Mouse (Mus musculus) hindbrain, embryonic 10.5 days (tissue): ENCODE results near the gene Hist2h2bb. TPM values are rescaled to one million over a fixed set of nuclear protein-coding genes. Genes with fewer than 3 reads are reported as not detected.
"Not testable (repeated sequence)": the region's sequence is repeated elsewhere in the genome, so short reads cannot be mapped to it uniquely, and the experiment has no call there.

Experiments used
- DNase-seq: peaks from one replicate; pipeline ENCODE4 v3.0.0-alpha.2; 2017; ENCODE audit warnings: low spot score
- H3K27ac ChIP-seq: fragments of 300-500 bp; sonication (generic); 2 replicates; pipeline ENCODE4 v1.5.1; 2016; ENCODE audit warnings: mild to moderate bottlenecking, moderate library complexity
- H3K27me3 ChIP-seq: fragments of 300-500 bp; sonication (generic); 2 replicates; pipeline ENCODE4 v1.6.1; 2016; ENCODE audit warnings: mild to moderate bottlenecking; ENCODE audit not compliant: poor library complexity, insufficient read depth, severe bottlenecking
- H3K36me3 ChIP-seq: fragments of 300-500 bp; sonication (generic); 2 replicates; pipeline ENCODE4 v1.6.1; 2016; ENCODE audit warnings: mild to moderate bottlenecking, moderate library complexity
- H3K4me1 ChIP-seq: fragments of 300-500 bp; sonication (generic); replicated peaks from 2 replicates; pipeline ENCODE4 v1.6.1; 2016; ENCODE audit warnings: mild to moderate bottlenecking
- H3K4me3 ChIP-seq: fragments of 300-500 bp; sonication (generic); 2 replicates; pipeline ENCODE4 v1.5.1; 2016; ENCODE audit warnings: mild to moderate bottlenecking, moderate library complexity
- H3K9me3 ChIP-seq: fragments of 300-500 bp; sonication (generic); 2 replicates; pipeline ENCODE4 v1.6.1; 2016; ENCODE audit warnings: mild to moderate bottlenecking, moderate library complexity
- WGBS: fragments of 180-500 bp; shearing (Covaris S2); methylation state at CpG from one replicate; pipeline ENCODE4 v1.1.7; 2016; 5-methylcytosine and 5-hydroxymethylcytosine counted together
- polyA plus RNA-seq: library from polyadenylated mRNA; unstranded; fragments of >200 nt; fragmentation: Nextera tagmentation; extraction: Ambion mirVana; gene quantifications from 2 replicates; pipeline ENCODE4 v1.2.1, GENCODE M21; 2016

Hist2h2bb gene
- polyA plus RNA-seq, result 9.4 and 9.7 TPM in 2 replicates

DNA sequence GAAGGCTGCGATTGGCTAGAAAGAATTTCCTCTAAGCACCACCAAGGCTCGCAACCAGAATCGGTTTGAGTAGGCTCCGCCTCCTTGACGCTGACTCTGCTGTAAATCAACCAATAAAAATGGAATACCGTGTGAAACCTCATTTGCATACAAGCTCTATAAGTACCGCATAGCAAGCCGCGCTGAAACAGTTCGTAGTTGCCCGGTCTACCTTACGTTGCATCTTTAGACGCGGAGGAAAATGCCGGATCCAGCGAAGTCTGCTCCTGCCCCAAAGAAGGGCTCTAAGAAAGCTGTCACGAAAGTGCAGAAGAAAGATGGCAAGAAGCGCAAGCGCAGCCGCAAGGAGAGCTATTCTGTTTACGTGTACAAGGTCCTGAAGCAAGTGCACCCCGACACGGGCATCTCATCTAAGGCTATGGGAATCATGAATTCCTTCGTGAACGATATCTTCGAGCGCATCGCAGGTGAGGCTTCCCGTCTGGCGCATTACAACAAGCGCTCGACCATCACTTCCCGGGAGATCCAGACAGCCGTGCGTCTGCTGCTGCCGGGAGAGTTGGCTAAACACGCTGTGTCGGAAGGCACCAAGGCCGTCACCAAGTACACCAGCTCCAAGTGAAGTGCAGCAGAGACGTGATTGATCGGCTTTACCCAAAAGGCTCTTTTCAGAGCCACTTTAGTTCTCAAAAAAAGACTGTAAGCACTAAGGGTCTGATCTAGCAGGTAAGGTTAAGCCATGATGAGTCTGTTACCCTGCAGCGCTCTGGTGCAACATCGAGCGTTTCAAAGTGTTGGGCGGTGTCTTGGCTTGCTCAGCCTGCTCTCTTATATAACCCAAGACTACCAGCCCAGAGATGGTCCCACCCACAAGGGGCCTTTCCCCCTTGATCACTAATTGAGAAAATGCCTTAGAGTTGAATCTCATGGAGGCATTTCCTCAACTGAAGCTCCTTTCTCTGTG, at the start of gene Hist2h2bb:
Gene Hist2h2bb (plus strand): TSS at position 242 of the 964 bp plus-strand sequence.
- Histone ChIP-seq H3K4me3 (peak within 1 kb of the TSS; percentile 66), H3K27me3 (no peaks in the 10 kb centered on the region; the same call in 1 of the 2 replicates), H3K4me1 (peaks cover 20% of the 10 kb centered on the region), H3K9me3 (no peaks in the 10 kb centered on the region), H3K36me3 (no peaks in the 10 kb centered on the region), H3K27ac (peak within 1 kb of the TSS; percentile 94)
- peak; percentile 92 for DNase-seq
- under 1% methylated on average over 45 of the region's 45 CpGs for WGBS

DNA sequence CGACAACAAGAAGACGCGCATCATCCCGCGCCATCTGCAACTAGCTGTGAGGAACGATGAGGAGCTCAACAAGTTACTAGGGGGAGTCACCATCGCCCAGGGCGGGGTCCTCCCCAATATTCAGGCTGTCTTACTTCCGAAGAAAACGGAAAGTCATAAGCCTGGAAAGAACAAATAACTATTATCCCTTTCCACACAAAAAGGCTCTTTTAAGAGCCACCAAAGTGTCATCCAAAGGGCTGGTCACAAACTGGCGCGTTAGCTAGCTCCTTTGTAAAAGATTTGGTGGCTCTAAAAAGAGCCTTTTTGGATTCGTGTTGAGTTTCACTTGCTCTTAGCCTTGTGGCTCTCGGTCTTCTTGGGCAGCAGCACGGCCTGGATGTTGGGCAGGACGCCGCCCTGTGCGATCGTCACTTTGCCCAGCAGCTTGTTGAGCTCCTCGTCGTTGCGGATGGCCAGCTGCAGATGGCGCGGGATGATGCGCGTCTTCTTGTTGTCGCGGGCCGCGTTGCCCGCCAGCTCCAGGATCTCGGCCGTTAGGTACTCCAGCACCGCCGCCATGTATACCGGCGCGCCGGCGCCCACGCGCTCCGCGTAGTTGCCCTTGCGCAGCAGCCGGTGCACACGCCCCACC, 49.3 kb upstream of the Hist2h2bb start:
- H3K4me1 ChIP-seq, result peaks cover 60% of the 10 kb centered on the region
- peak; percentile 50 for DNase-seq

GRCm38 (mm10) chr3:96220765-96221639, 48.5 kb upstream of the Hist2h2bb start, which contains the start of the genes Hist2h2ac and Hist2h2be:
Gene Hist2h2ac (minus strand): TSS chr3:96220880.
Gene Hist2h2be (plus strand): TSS chr3:96221119.
- DNase-seq, result peak; percentile 82
- under 1% methylated on average over 43 of the region's 43 CpGs for WGBS
- H3K4me1 ChIP-seq, result peaks cover 64% of the 10 kb centered on the region

More for the DNA sequence above, 49.3 kb upstream of the Hist2h2bb start:
- H3K27me3 ChIP-seq, H3K36me3 ChIP-seq, H3K9me3 ChIP-seq: not testable (repeated sequence)
- under 1% methylated on average over 38 of the region's 47 CpGs for WGBS
- Histone ChIP-seq H3K4me3 (peak overlapping the region; percentile 68), H3K27ac (peak overlapping the region; percentile 97)

GRCm38 (mm10) chr3:96221640-96222038, 47.9 kb upstream of the Hist2h2bb start:
- no peaks in the 10 kb centered on the region for H3K36me3 ChIP-seq
- peak overlapping the region; percentile 97 for H3K27ac ChIP-seq
- no peaks in the 10 kb centered on the region for H3K9me3 ChIP-seq
- WGBS, result 19% methylated on average over 9 of the region's 9 CpGs
- no peaks in the 10 kb centered on the region for H3K27me3 ChIP-seq
- peaks cover 62% of the 10 kb centered on the region for H3K4me1 ChIP-seq
- peak; percentile 19 for DNase-seq
- peak overlapping the region; percentile 68 for H3K4me3 ChIP-seq

More at GRCm38 (mm10) chr3:96220765-96221639, 48.5 kb upstream of the Hist2h2bb start, which contains the start of the genes Hist2h2ac and Hist2h2be:
- Histone ChIP-seq H3K36me3 (no peaks in the 10 kb centered on the region), H3K27me3 (no peaks in the 10 kb centered on the region), H3K4me3 (peak within 1 kb of the TSS; percentile 68), H3K27ac (peak within 1 kb of the TSS; percentile 97), H3K9me3 (no peaks in the 10 kb centered on the region)

DNA sequence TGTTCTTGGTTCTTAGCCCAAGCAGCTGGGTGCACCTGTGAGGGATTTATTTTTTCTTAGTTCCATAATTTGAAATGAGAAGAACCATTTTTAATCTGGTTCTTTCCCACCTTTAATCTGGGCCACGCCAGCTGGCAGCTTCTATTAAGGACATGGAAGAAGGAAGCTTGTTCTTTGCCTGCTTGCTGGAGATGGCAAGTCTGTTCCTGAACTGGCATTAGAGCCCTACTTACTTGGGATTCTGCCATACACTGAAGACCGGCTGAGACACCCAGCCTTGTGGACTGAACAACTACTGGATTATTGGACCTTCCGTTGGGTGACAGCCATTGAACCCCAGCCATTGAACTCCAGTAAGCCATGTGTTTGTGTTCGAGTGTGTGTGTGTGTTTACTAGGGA, 46.8 kb upstream of the Hist2h2bb start:
- DNase-seq, result no peak
- Histone ChIP-seq H3K4me3 (peak overlapping the region; percentile 68), H3K4me1 (peaks cover 69% of the 10 kb centered on the region), H3K27me3 (no peaks in the 10 kb centered on the region), H3K36me3 (no peaks in the 10 kb centered on the region), H3K9me3 (no peaks in the 10 kb centered on the region), H3K27ac (0 out of 2 replicates have a peak overlapping the region, but pooled peaks have one; percentile 35)
- WGBS, result 92% methylated on average over 4 of the region's 4 CpGs

GRCm38 (mm10) chr3:96225421-96225820, 44.1 kb upstream of the Hist2h2bb start:
- 22% methylated on average over 2 of the region's 2 CpGs for WGBS

GRCm38 (mm10) chr3:96226695-96227648, 42.6 kb upstream of the Hist2h2bb start:
- Histone ChIP-seq H3K27ac (no peak overlapping the region), H3K9me3 (no peaks in the 10 kb centered on the region), H3K4me3 (no peak overlapping the region), H3K27me3 (no peaks in the 10 kb centered on the region), H3K36me3 (no peaks in the 10 kb centered on the region), H3K4me1 (peaks cover 48% of the 10 kb centered on the region)
- 71% methylated on average over 8 of the region's 8 CpGs for WGBS
- DNase-seq, result no peak

More at GRCm38 (mm10) chr3:96225421-96225820, 44.1 kb upstream of the Hist2h2bb start:
- Histone ChIP-seq H3K27me3 (no peaks in the 10 kb centered on the region), H3K36me3 (no peaks in the 10 kb centered on the region), H3K4me3 (peak overlapping the region; percentile 24; the same call in 1 of the 2 replicates), H3K9me3 (no peaks in the 10 kb centered on the region), H3K4me1 (peaks cover 58% of the 10 kb centered on the region), H3K27ac (peak overlapping the region; percentile 9; the same call in 1 of the 2 replicates)
- no peak for DNase-seq

DNA sequence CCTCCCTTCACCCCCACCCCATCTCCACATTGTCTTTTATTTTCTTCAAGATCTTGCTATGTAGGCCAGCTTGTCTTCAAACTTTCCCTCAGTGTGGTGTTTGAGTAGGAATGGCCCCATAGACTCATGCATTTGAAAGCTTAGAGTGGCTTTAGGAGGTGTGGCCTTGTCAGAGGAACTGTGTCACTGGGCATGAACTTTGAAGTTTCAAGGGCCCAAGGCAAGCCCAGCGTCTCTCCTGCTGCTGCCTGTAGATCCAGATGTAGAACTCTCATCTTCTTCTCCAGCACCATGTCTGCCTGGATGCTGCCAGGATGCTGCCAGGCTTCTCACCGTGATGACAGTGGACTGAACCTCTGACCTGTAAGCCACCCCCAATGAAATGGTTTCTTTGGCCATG, 40.7 kb upstream of the Hist2h2bb start:
- WGBS, result 63% methylated on average over 2 of the region's 2 CpGs
- Histone ChIP-seq H3K9me3 (no peaks in the 10 kb centered on the region), H3K4me1 (peaks cover 31% of the 10 kb centered on the region), H3K36me3 (no peaks in the 10 kb centered on the region), H3K27me3 (no peaks in the 10 kb centered on the region), H3K4me3 (no peak overlapping the region), H3K27ac (no peak overlapping the region)
- DNase-seq, result no peak

DNA sequence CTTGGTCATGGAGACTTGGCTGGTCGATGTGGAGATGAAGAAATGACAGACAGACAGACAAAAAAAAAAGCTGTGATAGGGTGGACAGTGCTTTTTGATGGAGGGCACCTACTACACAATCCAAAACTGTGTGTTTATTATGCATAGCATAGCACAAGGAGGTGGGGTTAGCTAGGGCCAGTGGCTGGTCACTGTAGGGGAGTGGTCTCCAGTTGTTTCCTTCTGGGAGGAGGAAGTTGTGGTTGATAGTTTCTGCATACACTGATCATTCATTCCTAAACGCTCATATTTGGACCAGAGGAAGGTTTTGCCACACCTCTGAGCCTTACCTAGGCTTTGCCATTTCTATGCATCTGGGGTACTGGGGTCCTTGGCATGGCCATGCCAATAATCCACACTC, 39.1 kb upstream of the Hist2h2bb start:
- Histone ChIP-seq H3K27me3 (no peaks in the 10 kb centered on the region), H3K4me1 (peaks cover 18% of the 10 kb centered on the region), H3K4me3 (no peak overlapping the region), H3K9me3 (no peaks in the 10 kb centered on the region), H3K36me3 (no peaks in the 10 kb centered on the region), H3K27ac (no peak overlapping the region)
- 84% methylated on average over 2 of the region's 2 CpGs for WGBS
- no peak for DNase-seq

DNA sequence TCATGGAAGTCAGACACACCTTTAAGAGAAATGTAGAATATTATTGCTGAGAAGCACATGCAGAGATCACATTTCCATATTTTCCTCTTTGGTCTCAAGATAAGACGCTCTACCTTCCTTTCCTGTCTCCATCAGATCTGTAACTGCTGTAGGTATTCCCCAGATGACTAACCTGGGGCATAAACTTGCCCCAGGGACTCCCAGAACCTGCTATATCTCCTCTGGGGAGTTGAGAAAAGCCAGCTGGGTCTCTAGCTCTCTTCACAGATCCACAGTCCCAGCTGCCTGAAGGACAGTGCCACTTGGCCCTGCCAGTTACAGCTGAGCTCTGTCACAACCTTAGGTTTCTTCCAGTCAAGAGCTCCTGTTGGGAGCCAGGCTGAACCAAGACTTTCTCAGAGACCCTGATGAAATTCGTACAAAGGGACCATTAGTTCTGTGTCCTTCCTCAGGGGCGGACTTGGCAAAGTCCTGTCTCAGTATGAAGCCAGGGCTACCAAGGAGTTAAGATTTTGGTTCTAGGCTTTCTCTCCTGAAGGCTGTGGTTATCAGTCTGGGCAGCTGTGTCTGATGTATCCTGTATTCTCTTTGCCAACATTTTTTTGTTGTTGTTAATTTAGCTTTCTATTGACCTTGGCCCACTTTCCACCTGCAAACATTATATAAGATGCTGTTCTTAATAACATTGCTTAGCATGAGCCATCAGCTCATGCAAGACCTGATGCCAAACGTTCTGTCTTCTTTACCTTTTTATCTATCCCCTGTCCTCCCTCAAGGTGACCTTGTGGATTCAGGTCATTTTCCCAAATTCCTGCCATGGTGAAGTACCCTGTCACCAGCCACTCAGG, 38.4 kb upstream of the Hist2h2bb start:
- no peaks in the 10 kb centered on the region for H3K36me3 ChIP-seq
- no peaks in the 10 kb centered on the region for H3K27me3 ChIP-seq
- H3K27ac ChIP-seq, result no peak overlapping the region
- H3K4me1 ChIP-seq, result 0 out of 2 replicates have a peak, but pooled peaks cover 11% of the 10 kb centered on the region
- H3K4me3 ChIP-seq, result no peak overlapping the region
- no peaks in the 10 kb centered on the region for H3K9me3 ChIP-seq
- WGBS, result 78% methylated on average over 4 of the region's 4 CpGs
- no peak for DNase-seq
